Mouse (Mus musculus) ES-Bruce4 (cell line): ENCODE results near the gene Prss32. TPM values are rescaled to one million over a fixed set of nuclear protein-coding genes. Genes with fewer than 3 reads are reported as not detected.

Source experiments
- H3K27ac ChIP-seq: 2 replicates; pipeline ENCODE4 v1.5.1; 2012; ENCODE audit warnings: low read length, inconsistent platforms; ENCODE audit not compliant: insufficient read depth
- H3K27me3 ChIP-seq: 2 replicates; pipeline ENCODE4 v1.6.1; 2012; ENCODE audit warnings: mild to moderate bottlenecking, low read length, inconsistent platforms; ENCODE audit not compliant: control insufficient read depth, poor library complexity, insufficient read depth, severe bottlenecking
- H3K36me3 ChIP-seq: 2 replicates; pipeline ENCODE4 v1.6.1; 2012; ENCODE audit warnings: inconsistent platforms, mild to moderate bottlenecking, low read length, moderate library complexity; ENCODE audit not compliant: control insufficient read depth, poor library complexity, insufficient read depth, severe bottlenecking
- H3K4me1 ChIP-seq: one replicate; pipeline ENCODE4 v1.8.1; 2011; ENCODE audit warnings: low read length; ENCODE audit not compliant: control insufficient read depth, insufficient read depth
- H3K4me3 ChIP-seq: 2 replicates; pipeline ENCODE4 v1.5.1; 2011; ENCODE audit warnings: low read depth, mild to moderate bottlenecking, low read length
- H3K9ac ChIP-seq: 2 replicates; pipeline ENCODE4 v1.6.1; 2012; ENCODE audit warnings: low read depth, mild to moderate bottlenecking, inconsistent platforms; ENCODE audit not compliant: poor library complexity, severe bottlenecking
- H3K9me3 ChIP-seq: replicated peaks from 2 replicates; pipeline ENCODE4 v1.6.1; 2012; ENCODE audit warnings: mild to moderate bottlenecking, low read length, inconsistent platforms; ENCODE audit not compliant: control insufficient read depth, poor library complexity, insufficient read depth, severe bottlenecking
- CTCF ChIP-seq: IDR thresholded peaks from one replicate; pipeline ENCODE4 v1.8.1; 2011; ENCODE audit warnings: low read depth, low read length
- EP300 ChIP-seq: IDR thresholded peaks from 2 replicates; pipeline ENCODE4 v1.6.1; 2011; ENCODE audit warnings: low read depth, low read length; ENCODE audit not compliant: insufficient read depth
- POLR2A ChIP-seq: IDR thresholded peaks from one replicate; pipeline ENCODE4 v1.8.1; 2011; ENCODE audit warnings: low read length; ENCODE audit not compliant: insufficient read depth
- polyA plus RNA-seq: library from polyadenylated mRNA; stranded (reverse); fragments of >200 nt; gene quantifications from 2 replicates; pipeline ENCODE4 v1.2.4, GENCODE M21; 2011; ENCODE audit warnings: low read depth; ENCODE audit not compliant: missing spikeins, insufficient read depth, insufficient read length

The Prss32 gene
- polyA plus RNA-seq, 1 experiment: not detected

DNA sequence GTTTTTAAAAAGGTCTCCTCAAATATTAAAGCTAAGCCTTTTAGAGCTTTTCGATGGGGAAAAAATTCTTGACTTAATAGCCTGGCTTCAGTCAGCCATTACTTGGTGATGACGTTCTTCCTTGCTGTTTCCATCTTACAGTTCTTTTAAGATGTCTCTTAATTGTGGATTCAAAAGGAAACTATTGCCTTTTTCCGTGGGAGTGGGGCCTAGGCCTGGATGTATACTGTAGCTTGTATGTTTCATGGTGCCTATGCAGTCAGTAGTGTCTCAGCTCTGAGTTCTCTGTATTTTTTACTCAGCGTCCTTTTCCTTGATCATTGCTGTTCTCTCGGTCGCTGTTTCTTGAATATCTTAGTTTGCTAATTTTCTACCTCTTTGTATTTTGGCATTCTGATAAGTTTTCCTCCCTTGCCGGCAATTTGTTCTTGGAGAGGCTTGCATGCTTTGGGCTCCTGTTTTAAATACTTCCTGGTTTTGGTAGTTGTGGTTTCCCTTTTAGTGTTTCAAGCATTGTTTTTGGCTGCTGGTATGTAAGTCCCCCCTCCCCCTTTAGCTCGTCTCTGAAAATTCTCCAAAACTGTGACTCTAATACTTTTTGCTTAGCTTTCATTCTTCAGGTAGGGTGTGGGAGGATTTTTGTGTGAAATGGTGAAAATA, 39.1 kb upstream of the Prss32 start:
- peak overlapping the region; percentile 98 for H3K9ac ChIP-seq
- H3K4me1 ChIP-seq: no peaks in the 10 kb centered on the region
- no peaks in the 10 kb centered on the region for H3K9me3 ChIP-seq
- TF ChIP-seq POLR2A (no peak), CTCF (no peak), EP300 (no peak)
- H3K36me3 ChIP-seq: peaks cover 25% of the 10 kb centered on the region
- H3K4me3 ChIP-seq: peak overlapping the region; percentile 95
- 0 out of 2 replicates have a peak overlapping the region, but pooled peaks have one; percentile 39 for H3K27ac ChIP-seq
- H3K27me3 ChIP-seq: no peaks in the 10 kb centered on the region

DNA sequence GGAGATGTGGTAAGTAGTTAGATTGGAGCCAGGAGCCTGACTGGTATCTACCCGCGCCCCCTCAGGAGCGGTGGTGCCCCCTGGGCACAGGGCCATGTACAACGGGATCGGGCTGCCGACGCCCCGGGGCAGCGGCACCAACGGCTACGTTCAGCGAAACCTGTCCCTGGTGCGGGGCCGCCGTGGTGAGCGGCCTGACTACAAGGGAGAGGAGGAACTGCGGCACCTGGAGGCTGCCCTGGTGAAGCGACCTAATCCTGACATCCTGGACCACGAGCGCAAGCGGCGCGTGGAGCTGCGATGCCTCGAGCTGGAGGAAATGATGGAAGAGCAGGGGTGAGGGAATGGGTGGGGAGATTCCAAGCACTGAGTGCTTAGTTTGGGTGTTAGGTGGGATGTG, 36.8 kb upstream of the Prss32 start:
- peaks cover 48% of the 10 kb centered on the region for H3K36me3 ChIP-seq
- H3K9me3 ChIP-seq: peaks cover 4% of the 10 kb centered on the region
- no peak overlapping the region for H3K27ac ChIP-seq
- H3K27me3 ChIP-seq: no peaks in the 10 kb centered on the region
- TF ChIP-seq CTCF: peak; percentile 42
- TF ChIP-seq POLR2A: no peak
- no peak for TF ChIP-seq EP300
- H3K4me3 ChIP-seq: peak overlapping the region; percentile 59
- no peaks in the 10 kb centered on the region for H3K4me1 ChIP-seq
- H3K9ac ChIP-seq: peak overlapping the region; percentile 67

GRCm38 (mm10) chr17:23807918-23808317, 35.7 kb upstream of the Prss32 start:
- Histone ChIP-seq H3K27me3 (no peaks in the 10 kb centered on the region), H3K9ac (no peak overlapping the region), H3K36me3 (peaks cover 59% of the 10 kb centered on the region), H3K4me3 (no peak overlapping the region), H3K9me3 (peaks cover 12% of the 10 kb centered on the region), H3K4me1 (no peaks in the 10 kb centered on the region), H3K27ac (no peak overlapping the region)
- no peak for TF ChIP-seq EP300
- TF ChIP-seq CTCF: no peak
- TF ChIP-seq POLR2A: no peak

DNA sequence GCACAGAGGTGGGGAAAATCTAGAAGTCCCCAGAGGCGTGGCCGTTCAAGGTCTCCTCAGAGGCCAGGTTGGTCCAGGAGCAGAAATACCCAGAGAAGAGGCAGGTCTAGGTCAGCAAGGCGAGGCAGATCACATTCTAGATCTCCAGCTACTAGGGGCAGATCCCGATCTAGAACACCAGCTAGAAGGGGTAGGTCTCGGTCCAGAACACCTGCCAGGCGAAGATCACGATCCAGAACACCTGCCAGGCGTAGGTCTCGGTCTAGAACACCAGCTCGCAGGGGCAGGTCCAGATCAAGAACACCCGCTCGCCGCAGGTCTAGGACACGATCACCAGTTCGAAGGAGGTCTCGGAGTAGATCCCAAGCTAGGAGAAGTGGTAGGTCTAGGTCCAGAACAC, 28.0 kb upstream of the Prss32 start:
- Histone ChIP-seq H3K36me3 (peaks cover 96% of the 10 kb centered on the region), H3K27ac (no peak overlapping the region), H3K9ac (no peak overlapping the region), H3K9me3 (peaks cover 70% of the 10 kb centered on the region), H3K4me3 (no peak overlapping the region), H3K27me3 (no peaks in the 10 kb centered on the region), H3K4me1 (peaks cover 3% of the 10 kb centered on the region)
- TF ChIP-seq EP300: no peak
- TF ChIP-seq POLR2A: no peak
- TF ChIP-seq CTCF: no peak

DNA sequence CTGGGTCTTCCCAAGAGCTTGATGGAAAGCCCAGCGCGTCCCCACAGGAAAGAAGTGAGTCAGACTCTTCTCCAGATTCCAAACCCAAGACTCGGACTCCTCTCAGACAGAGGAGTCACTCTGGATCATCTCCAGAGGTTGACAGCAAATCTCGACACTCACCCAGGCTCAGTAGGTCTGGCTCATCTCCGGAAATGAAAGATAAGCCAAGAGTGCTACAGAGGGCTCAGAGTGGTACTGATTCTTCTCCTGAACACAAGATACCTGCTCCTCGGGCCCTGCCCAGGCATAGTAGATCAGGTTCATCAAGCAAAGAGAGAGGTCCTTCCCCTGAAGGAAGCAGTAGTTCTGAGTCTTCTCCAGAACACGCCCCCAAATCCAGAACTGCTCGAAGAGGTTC, 25.1 kb upstream of the Prss32 start:
- no peaks in the 10 kb centered on the region for H3K27me3 ChIP-seq
- peaks cover 8% of the 10 kb centered on the region for H3K4me1 ChIP-seq
- no peak overlapping the region for H3K27ac ChIP-seq
- TF ChIP-seq EP300 (no peak), CTCF (no peak), POLR2A (no peak)
- H3K9ac ChIP-seq: no peak overlapping the region
- H3K9me3 ChIP-seq: peaks cover 58% of the 10 kb centered on the region
- H3K4me3 ChIP-seq: no peak overlapping the region
- peaks cover 95% of the 10 kb centered on the region for H3K36me3 ChIP-seq

GRCm38 (mm10) chr17:23819235-23819634, 24.4 kb upstream of the Prss32 start:
- H3K9me3 ChIP-seq: peaks cover 52% of the 10 kb centered on the region
- H3K27ac ChIP-seq: no peak overlapping the region
- no peaks in the 10 kb centered on the region for H3K27me3 ChIP-seq
- H3K36me3 ChIP-seq: peaks cover 94% of the 10 kb centered on the region
- H3K9ac ChIP-seq: no peak overlapping the region
- H3K4me1 ChIP-seq: peaks cover 8% of the 10 kb centered on the region
- no peak for TF ChIP-seq POLR2A
- TF ChIP-seq CTCF: no peak
- TF ChIP-seq EP300: no peak
- no peak overlapping the region for H3K4me3 ChIP-seq
